Mouse (Mus musculus) cerebellum, postnatal 25 days (tissue): ENCODE results near the gene Rbm5.

Experiments used
- DNase-seq, 2 experiments: peaks; one replicate each; pipeline ENCODE4 v3.0.0; 2021; ENCODE audit warnings: mixed read lengths in 2 of 2

Gene Rbm5

GRCm38 (mm10) chr9:107699376-107699980 is 71.3 kb downstream of the Rbm5 start:
- DNase-seq: no peak

DNA sequence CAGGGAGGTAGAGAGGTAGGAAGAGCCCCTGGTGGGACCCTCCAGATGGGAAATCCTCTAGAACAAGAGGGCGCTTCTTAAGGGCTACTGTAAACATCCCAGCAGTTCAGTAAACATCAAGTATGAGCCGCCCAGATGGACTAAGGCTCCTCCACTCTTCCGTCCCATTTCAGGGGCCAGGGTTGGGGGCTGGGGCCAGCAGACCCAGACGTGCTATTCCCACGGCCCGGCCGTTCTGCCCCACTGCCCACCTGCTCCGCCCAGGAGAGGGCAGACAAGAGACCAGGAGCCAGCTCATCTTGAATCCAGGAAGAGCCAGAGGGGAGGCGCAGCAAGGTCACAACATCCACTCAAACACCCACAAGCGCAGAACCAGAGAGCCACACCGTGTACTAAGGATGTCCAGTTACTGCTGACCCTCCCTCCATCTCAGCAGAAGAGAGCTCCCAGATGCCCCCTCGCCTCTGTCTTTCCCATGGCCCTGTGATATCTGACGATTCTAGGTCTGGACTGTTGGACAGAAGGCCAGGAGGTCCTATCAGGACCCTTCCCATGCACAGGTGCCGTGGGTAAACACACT is 72.1 kb downstream of the Rbm5 start:
- DNase-seq: no peak

DNA sequence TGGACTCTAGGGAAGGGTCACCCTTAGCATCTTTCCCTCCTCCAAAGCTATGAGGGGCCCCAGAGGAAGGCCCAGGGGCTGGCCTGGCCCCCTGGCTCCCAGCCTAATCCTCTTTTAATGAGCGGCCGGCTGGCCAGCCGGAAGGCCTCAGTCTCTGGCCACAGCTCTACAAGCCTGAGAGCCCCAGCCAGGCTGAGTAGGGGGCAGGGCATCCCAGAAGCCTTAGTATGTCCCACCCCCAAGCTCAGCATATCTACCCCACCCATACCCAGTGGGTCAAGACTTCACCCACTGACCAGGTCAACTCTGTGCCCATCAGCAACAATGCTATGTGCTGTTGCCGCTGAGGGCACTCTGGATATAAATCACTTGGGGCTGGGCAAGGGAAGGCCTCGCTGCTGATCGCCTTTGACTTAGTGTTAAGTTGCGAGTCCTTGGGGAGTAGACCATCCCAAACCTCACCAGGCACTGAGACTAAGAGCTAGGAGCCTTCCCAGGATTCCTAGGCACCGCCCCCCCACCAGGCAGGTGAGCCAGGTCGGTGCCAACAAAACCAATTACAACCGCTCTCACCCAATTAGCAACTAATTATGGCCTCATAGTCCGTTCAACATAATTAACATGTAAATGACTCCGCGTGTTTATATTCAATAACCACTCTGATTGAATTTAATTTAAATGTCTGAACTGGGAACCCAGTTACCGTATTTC is 72.8 kb downstream of the Rbm5 start:
- DNase-seq: no peak

GRCm38 (mm10) chr9:107696845-107697610 is 73.8 kb downstream of the Rbm5 start:
- DNase-seq: no peak

GRCm38 (mm10) chr9:107696106-107696479 is 74.7 kb downstream of the Rbm5 start:
- DNase-seq: no peak

- DNase-seq: no peak
These were observed 75.2 kb downstream of the Rbm5 start for GRCm38 (mm10) chr9:107695441-107696105.

GRCm38 (mm10) chr9:107694627-107695026 is 76.2 kb downstream of the Rbm5 start:
- DNase-seq: no peak

DNA sequence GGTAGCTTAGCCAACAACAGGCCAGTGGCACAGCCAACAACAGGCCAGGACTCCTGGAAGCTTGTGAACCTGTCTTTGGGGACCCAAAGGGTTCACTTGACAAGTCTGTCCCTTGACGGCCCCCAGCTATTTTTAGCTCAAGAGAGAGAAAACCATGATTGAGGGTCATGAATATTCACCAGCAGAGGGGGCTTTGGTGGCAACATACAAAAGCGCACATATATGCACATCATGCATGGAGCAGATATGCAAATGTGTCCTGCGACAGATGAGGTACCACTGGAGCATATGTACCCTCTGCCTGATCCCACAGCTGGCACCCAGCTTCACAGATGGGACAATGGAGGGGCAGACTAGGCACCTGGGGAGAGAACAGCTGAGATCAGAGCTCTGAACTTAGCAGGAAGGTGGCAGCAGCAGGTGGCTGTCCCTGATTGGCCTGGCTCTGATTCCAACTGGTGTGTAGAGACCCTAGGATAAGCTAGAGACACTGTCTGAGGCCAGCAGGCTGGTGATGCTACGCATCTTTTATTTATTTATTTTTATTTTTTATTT is 77.3 kb downstream of the Rbm5 start:
- DNase-seq: no peak

- DNase-seq: no peak
These were observed 78.0 kb downstream of the Rbm5 start for GRCm38 (mm10) chr9:107692785-107693184.

GRCm38 (mm10) chr9:107690391-107690790 is 80.4 kb downstream of the Rbm5 start:
- DNase-seq: no peak
